ENCODE assay signal across 9 mouse cellular contexts in the genomic region with DNA sequence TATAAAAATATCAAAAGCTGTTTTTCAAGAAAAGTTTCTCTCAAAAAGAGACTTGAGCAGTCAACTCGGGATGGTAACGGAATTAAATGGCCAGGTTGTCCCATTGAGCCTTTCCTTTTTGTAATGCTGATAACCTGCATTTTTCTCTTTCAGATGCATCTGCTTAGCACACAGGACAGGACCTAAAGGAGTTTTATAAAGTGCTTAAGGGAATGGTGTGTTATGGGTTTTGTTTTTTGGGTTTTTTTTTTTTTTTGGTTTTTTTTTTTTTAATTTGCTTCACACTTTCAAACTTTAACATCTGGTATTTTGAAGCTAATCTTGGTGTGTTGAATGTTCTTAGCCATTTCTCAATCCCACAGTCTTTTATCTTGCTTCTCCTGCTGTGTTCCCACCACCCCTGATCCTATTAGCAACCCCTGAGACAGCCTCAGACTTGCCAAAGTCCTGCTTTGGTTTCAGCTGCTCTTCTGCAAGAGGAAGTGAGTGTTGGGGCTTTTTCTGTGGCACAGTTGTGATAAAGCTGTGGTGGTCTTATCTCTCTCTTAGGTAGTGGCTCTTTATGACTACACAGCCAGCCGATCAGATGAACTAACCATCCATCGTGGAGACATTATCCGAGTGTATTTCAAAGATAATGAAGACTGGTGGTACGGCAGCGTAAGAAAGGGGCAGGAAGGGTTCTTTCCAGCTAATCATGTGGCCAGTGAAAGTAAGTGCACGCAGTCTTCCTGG.
DNase-seq lines count a peak whose midpoint lies in the region; ATAC-seq and TF ChIP-seq lines count a peak whose summit lies in the region.
"Had no signal": no experiment of that assay in that cellular context is flagged by ENCODE, and none has a peak within 500 bp of the region (broad histone marks: within the 10 kb centered on the region; RNA-seq: fewer than 3 reads in every experiment).

No protein-coding gene starts in this region.

- H3K9ac ChIP-seq in hindbrain, embryonic 12.5 days = no peak overlapping the region
- no peak overlapping the region for H3K9ac ChIP-seq in hindbrain, postnatal 0 days (replicated peaks; ENCODE audit: low read length)
- H3K9ac ChIP-seq in liver, embryonic 13.5 days = peak overlapping the region; percentile 62

- no peak for TF ChIP-seq CTCF in hindbrain, postnatal 0 days (IDR thresholded peaks at IDR 0.05; ENCODE audit: low read depth)

- H3K27me3 ChIP-seq in hindbrain, embryonic 12.5 days = peaks cover 10% of the 10 kb centered on the region
- no peaks in the 10 kb centered on the region for H3K27me3 ChIP-seq in hindbrain, postnatal 0 days (ENCODE audit: insufficient read depth, low read length)
- H3K27me3 ChIP-seq in liver, embryonic 13.5 days = no peaks in the 10 kb centered on the region

- peak overlapping the region; percentile 38; the same call in 1 of the 2 replicates for H3K4me2 ChIP-seq in hindbrain, embryonic 12.5 days (replicated peaks)
- no peak overlapping the region; the same call in 1 of the 2 replicates for H3K4me2 ChIP-seq in hindbrain, postnatal 0 days (ENCODE audit: low read depth, low read length)
- peak overlapping the region; percentile 79 for H3K4me2 ChIP-seq in liver, embryonic 13.5 days

- no peaks in the 10 kb centered on the region for H3K9me3 ChIP-seq in hindbrain, embryonic 12.5 days (replicated peaks)
- no peaks in the 10 kb centered on the region for H3K9me3 ChIP-seq in hindbrain, postnatal 0 days (ENCODE audit: low read length)
- H3K9me3 ChIP-seq in liver, embryonic 13.5 days (replicated peaks) = no peaks in the 10 kb centered on the region

- 16% methylated on average over 8 of the region's 8 CpGs for WGBS in hindbrain, embryonic 12.5 days
- WGBS in hindbrain, postnatal 0 days = 28% methylated on average over 8 of the region's 8 CpGs
- WGBS in liver, embryonic 13.5 days (ENCODE audit: insufficient replicate concordance) = 4% methylated on average over 8 of the region's 8 CpGs

- ATAC-seq in hindbrain, embryonic 12.5 days (ENCODE audit: low FRiP score) = no peak
- no peak for ATAC-seq in hindbrain, postnatal 0 days
- ATAC-seq in liver, embryonic 13.5 days (ENCODE audit: low read depth) = peak; percentile 94

- H3K4me3 ChIP-seq in hindbrain, embryonic 12.5 days = no peak overlapping the region
- H3K4me3 ChIP-seq in hindbrain, postnatal 0 days (ENCODE audit: low read length) = no peak overlapping the region
- H3K4me3 ChIP-seq in liver, embryonic 13.5 days (replicated peaks) = peak overlapping the region; percentile 50

- peaks cover 7% of the 10 kb centered on the region for H3K4me1 ChIP-seq in hindbrain, embryonic 12.5 days
- peaks cover 7% of the 10 kb centered on the region; the same call in 1 of the 2 replicates for H3K4me1 ChIP-seq in hindbrain, postnatal 0 days (ENCODE audit: insufficient read depth, low read length)
- peaks cover 48% of the 10 kb centered on the region for H3K4me1 ChIP-seq in liver, embryonic 13.5 days (replicated peaks)

- H3K27ac ChIP-seq in hindbrain, embryonic 12.5 days = no peak overlapping the region
- no peak overlapping the region for H3K27ac ChIP-seq in hindbrain, postnatal 0 days
- H3K27ac ChIP-seq in liver, embryonic 13.5 days = 0 out of 2 replicates have a peak overlapping the region, but pooled peaks have one; percentile 51

- DNase-seq in hindbrain, postnatal 0 days (ENCODE audit: low spot score) = no peak
- DNase-seq in ES-CJ7 (ENCODE audit: low read depth, low spot score) = peak; percentile 53
- DNase-seq in embryo, embryonic 11 days = peak; percentile 9
- peak; percentile 67 for DNase-seq in liver, embryonic 13.5 days
- DNase-seq in ovary, postnatal 10 days (ENCODE audit: low spot score) = no peak
- no peak for DNase-seq in frontal cortex, postnatal 36 days (ENCODE audit: low spot score in 2 of 2)
- DNase-seq in kidney, postnatal 4 days = no peak
- DNase-seq: gastrocnemius, postnatal 14 days had no signal

- H3K36me3 ChIP-seq in hindbrain, embryonic 12.5 days = no peaks in the 10 kb centered on the region
- peaks cover 12% of the 10 kb centered on the region for H3K36me3 ChIP-seq in hindbrain, postnatal 0 days (ENCODE audit: insufficient read depth, low read length)
- no peaks in the 10 kb centered on the region for H3K36me3 ChIP-seq in liver, embryonic 13.5 days

Comparison
In these comparisons a context has a peak if more than half of its experiments do, and no peak if none do; other contexts are left out.
1. DNase-seq: peak in ES-CJ7 (single experiment), embryo, embryonic 11 days (single experiment) and liver, embryonic 13.5 days (single experiment); none in hindbrain, postnatal 0 days (single experiment), ovary, postnatal 10 days (single experiment), frontal cortex, postnatal 36 days (0 of 2) and kidney, postnatal 4 days (0 of 2).